Mouse (Mus musculus) megakaryocyte-erythroid progenitor cell, adult 5-6 weeks (primary cell): Measurements from ENCODE around the gene Pole3. TPM values are rescaled to one million over a fixed set of nuclear protein-coding genes. Genes with fewer than 3 reads are reported as not detected.
A peak's percentile ranks its signal among the peaks of the same experiment; 100 is the strongest.
"Not testable (repeated sequence)": the region's sequence is repeated elsewhere in the genome, so short reads cannot be mapped to it uniquely, and the experiment has no call there.

Experiments
- ATAC-seq: replicated peaks from 2 replicates; pipeline ENCODE4 v1.8.0; 2016; ENCODE audit warnings: mild to moderate bottlenecking, inconsistent platforms; ENCODE audit not compliant: severe bottlenecking, poor library complexity, low FRiP score, low TSS enrichment
- total RNA-seq, 2 experiments: library from RNA; stranded (forward) in 1 of 2; stranded (reverse) in 1 of 2; fragments of 200-1000, 215-1000 nt in 1 of 2; fragments of >200 nt in 1 of 2; fragmentation: Nextera tagmentation in 1 of 2; gene quantifications; 2 replicates each; pipeline ENCODE4 v1.2.3; 2014 to 2017

Pole3 gene
- total RNA-seq, 2 experiments from 2014 or later: 122 to 144 TPM

- ATAC-seq: peak; percentile 67
Measured at GRCm38 (mm10) chr4:62496815-62497214, 28.1 kb downstream of the Pole3 start.

- ATAC-seq: no peak
Measured at GRCm38 (mm10) chr4:62495946-62496345, 28.9 kb downstream of the Pole3 start.

- no peak for ATAC-seq
Measured at GRCm38 (mm10) chr4:62494230-62494629, 30.6 kb downstream of the Pole3 start.

GRCm38 (mm10) chr4:62492682-62493081 lies 32.2 kb downstream of the Pole3 start:
- no peak for ATAC-seq

GRCm38 (mm10) chr4:62487914-62488313 lies 37.0 kb downstream of the Pole3 start:
- no peak for ATAC-seq

- no peak for ATAC-seq
Measured at GRCm38 (mm10) chr4:62487172-62487571, 37.7 kb downstream of the Pole3 start.

GRCm38 (mm10) chr4:62486162-62486696 lies 38.6 kb downstream of the Pole3 start:
- ATAC-seq: no peak

GRCm38 (mm10) chr4:62485450-62486161 lies 39.3 kb downstream of the Pole3 start:
- 0 out of 2 replicates have a peak, but pooled peaks have one; percentile 29 for ATAC-seq

GRCm38 (mm10) chr4:62484928-62485327 lies 39.9 kb downstream of the Pole3 start:
- no peak for ATAC-seq

GRCm38 (mm10) chr4:62480709-62481605 lies 43.9 kb downstream of the Pole3 start:
- peak; percentile 22; the same call in 1 of the 2 replicates for ATAC-seq

- peak; percentile 62 for ATAC-seq
Measured at GRCm38 (mm10) chr4:62479937-62480708, 44.7 kb downstream of the Pole3 start, which contains the start of gene Bspry. Gene Bspry (plus strand): TSS chr4:62480053.

GRCm38 (mm10) chr4:62479593-62479936 lies 45.3 kb downstream of the Pole3 start:
- ATAC-seq: not testable (repeated sequence)

GRCm38 (mm10) chr4:62477542-62478244 lies 47.2 kb downstream of the Pole3 start:
- ATAC-seq: no peak

- ATAC-seq: no peak
Measured at GRCm38 (mm10) chr4:62475793-62476192, 49.1 kb downstream of the Pole3 start.

GRCm38 (mm10) chr4:62475131-62475530 lies 49.7 kb downstream of the Pole3 start:
- no peak for ATAC-seq
